Mouse (Mus musculus) E14TG2a.4 (cell line): ENCODE data around the gene Lrrc4c.

ENCODE experiments used
- H3K27me3 ChIP-seq: 2 replicates; pipeline ENCODE4 v1.6.1; 2014; ENCODE audit warnings: low read length, control low read depth; ENCODE audit not compliant: insufficient read depth
- H3K36me3 ChIP-seq: 2 replicates; pipeline ENCODE4 v1.6.1; 2014; ENCODE audit warnings: low read length, control low read depth; ENCODE audit not compliant: insufficient read depth
- H3K4me1 ChIP-seq: replicated peaks from 2 replicates; pipeline ENCODE4 v1.6.1; 2014; ENCODE audit warnings: low read depth, low read length, control low read depth
- H3K4me3 ChIP-seq: replicated peaks from 2 replicates; pipeline ENCODE4 v1.5.1; 2014; ENCODE audit warnings: mild to moderate bottlenecking, low read length
- H3K9me3 ChIP-seq: 2 replicates; pipeline ENCODE4 v1.6.1; 2014; ENCODE audit warnings: low read length, control low read depth
- CTCF ChIP-seq: conservative IDR thresholded peaks from 2 replicates; pipeline ENCODE4 v1.5.1; 2014; ENCODE audit warnings: low read length
- NANOG ChIP-seq: IDR thresholded peaks from 2 replicates; pipeline ENCODE4 v1.6.1; 2014; ENCODE audit warnings: borderline replicate concordance, low read length, mixed read lengths
- POU5F1 ChIP-seq: IDR thresholded peaks from 2 replicates; pipeline ENCODE4 v1.6.1; 2014; ENCODE audit warnings: low read length, borderline replicate concordance

Lrrc4c gene

DNA sequence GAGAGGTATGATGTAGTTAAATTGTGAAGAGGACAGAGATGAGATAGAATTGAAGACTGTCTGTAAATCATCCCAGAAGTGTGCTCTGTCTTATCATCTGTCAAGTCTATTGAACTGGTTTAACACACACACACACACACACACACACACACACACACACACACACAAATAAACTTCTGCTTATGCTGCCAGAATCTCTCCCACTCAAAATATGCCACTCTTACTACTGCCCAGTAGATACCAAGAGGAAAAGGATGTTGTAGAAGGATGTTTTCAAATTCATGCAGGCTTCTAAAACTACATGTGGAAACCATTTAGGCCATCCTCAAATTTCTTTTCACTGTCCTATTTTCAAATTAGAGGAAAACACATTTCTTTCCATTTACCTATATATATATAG lies 1257.0 kb downstream of the Lrrc4c start:
- TF ChIP-seq NANOG (no peak), CTCF (no peak), POU5F1 (no peak)

GRCm38 (mm10) chr2:97581132-97581531 lies 1263.2 kb downstream of the Lrrc4c start:
- Histone ChIP-seq H3K4me1 (no peaks in the 10 kb centered on the region), H3K4me3 (no peak overlapping the region)
- TF ChIP-seq CTCF, result no peak
- no peak for TF ChIP-seq NANOG
- no peak for TF ChIP-seq POU5F1

More for the DNA sequence above, 1257.0 kb downstream of the Lrrc4c start:
- Histone ChIP-seq H3K36me3 (no peaks in the 10 kb centered on the region), H3K27me3 (no peaks in the 10 kb centered on the region), H3K4me1 (no peaks in the 10 kb centered on the region), H3K9me3 (no peaks in the 10 kb centered on the region), H3K4me3 (no peak overlapping the region)

GRCm38 (mm10) chr2:97586322-97586721 lies 1268.4 kb downstream of the Lrrc4c start:
- Histone ChIP-seq H3K36me3 (no peaks in the 10 kb centered on the region), H3K27me3 (no peaks in the 10 kb centered on the region), H3K9me3 (no peaks in the 10 kb centered on the region), H3K4me1 (no peaks in the 10 kb centered on the region), H3K4me3 (no peak overlapping the region)
- TF ChIP-seq NANOG (no peak), CTCF (no peak), POU5F1 (no peak)

More at GRCm38 (mm10) chr2:97581132-97581531, 1263.2 kb downstream of the Lrrc4c start:
- Histone ChIP-seq H3K36me3 (no peaks in the 10 kb centered on the region), H3K9me3 (no peaks in the 10 kb centered on the region), H3K27me3 (no peaks in the 10 kb centered on the region)

- TF ChIP-seq NANOG, result no peak
- no peak for TF ChIP-seq POU5F1
- no peak for TF ChIP-seq CTCF
Observed at GRCm38 (mm10) chr2:97590563-97590962, 1272.6 kb downstream of the Lrrc4c start.

DNA sequence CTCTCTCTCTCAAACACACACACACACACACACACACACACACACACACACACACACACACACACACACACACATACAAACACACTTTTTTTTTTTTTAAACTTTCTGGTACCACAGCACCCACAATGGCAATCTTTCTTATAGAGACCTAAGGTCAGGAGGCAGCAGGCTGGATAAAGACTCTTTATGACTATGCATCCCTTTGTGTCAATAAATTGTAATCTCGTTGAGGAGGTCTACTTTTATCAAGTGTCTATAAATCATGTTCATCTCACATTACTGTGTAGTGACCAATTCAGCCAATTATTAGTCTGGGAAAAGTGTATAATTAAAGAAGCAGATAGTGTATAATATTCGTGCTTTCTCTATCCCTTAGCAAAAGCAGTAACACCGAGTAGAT lies 1286.2 kb downstream of the Lrrc4c start:
- Histone ChIP-seq H3K27me3 (no peaks in the 10 kb centered on the region), H3K4me3 (no peak overlapping the region), H3K36me3 (no peaks in the 10 kb centered on the region), H3K4me1 (no peaks in the 10 kb centered on the region), H3K9me3 (no peaks in the 10 kb centered on the region)
- TF ChIP-seq NANOG (no peak), CTCF (no peak), POU5F1 (no peak)

More at GRCm38 (mm10) chr2:97590563-97590962, 1272.6 kb downstream of the Lrrc4c start:
- no peaks in the 10 kb centered on the region for H3K36me3 ChIP-seq
- no peaks in the 10 kb centered on the region for H3K9me3 ChIP-seq
- no peaks in the 10 kb centered on the region for H3K27me3 ChIP-seq
- H3K4me3 ChIP-seq, result no peak overlapping the region
- no peaks in the 10 kb centered on the region for H3K4me1 ChIP-seq

DNA sequence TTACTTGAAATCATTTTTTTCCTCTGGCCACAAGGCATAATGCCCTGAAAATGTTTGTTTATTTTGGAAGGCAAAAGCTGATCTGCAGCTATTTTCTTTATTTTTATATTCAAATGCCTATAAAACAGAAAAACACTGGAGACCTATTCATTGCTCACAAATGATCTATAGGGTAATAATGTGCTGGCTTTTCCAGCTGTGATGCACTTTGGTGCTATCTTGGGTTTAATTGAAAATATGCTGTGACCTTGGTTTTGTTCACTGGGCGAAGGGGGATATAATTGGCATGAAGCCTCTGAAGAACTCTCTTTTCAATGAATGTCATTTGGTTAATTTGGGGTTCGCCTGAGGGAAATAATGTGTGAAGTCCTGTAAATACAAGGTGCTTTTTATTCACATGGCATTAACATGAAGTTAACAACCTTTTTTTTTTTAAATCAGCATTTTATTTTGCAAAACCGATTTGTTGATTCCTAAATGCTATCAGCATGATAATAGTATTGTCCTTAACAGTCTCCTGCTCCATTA lies 1286.8 kb downstream of the Lrrc4c start:
- Histone ChIP-seq H3K27me3 (no peaks in the 10 kb centered on the region), H3K36me3 (no peaks in the 10 kb centered on the region)

DNA sequence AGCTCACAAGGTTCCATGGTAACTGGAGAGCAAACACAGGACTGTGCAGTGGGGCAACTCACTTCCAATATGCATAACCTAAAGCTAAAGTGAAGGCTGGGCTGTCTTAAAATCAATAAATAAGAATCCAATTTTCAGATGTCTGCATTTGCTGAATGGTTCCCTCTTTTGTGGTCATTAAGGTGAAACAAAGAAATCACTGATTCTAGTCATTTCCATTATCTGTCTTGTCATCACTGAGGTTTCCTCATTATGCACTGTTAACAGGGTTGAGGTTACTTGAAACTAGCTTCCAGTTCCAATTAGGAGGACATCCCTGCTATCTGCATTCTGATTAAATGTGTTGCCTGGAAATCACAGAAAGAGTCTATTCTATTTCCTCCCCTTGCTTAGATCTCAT lies 1291.5 kb downstream of the Lrrc4c start:
- Histone ChIP-seq H3K4me3 (no peak overlapping the region), H3K9me3 (no peaks in the 10 kb centered on the region), H3K36me3 (no peaks in the 10 kb centered on the region), H3K27me3 (no peaks in the 10 kb centered on the region), H3K4me1 (no peaks in the 10 kb centered on the region)
- no peak for TF ChIP-seq POU5F1
- TF ChIP-seq NANOG, result no peak
- TF ChIP-seq CTCF, result no peak

More for the DNA sequence above, 1286.8 kb downstream of the Lrrc4c start:
- Histone ChIP-seq H3K4me1 (no peaks in the 10 kb centered on the region), H3K9me3 (no peaks in the 10 kb centered on the region), H3K4me3 (no peak overlapping the region)
- TF ChIP-seq POU5F1, result no peak
- TF ChIP-seq NANOG, result no peak
- TF ChIP-seq CTCF, result no peak

DNA sequence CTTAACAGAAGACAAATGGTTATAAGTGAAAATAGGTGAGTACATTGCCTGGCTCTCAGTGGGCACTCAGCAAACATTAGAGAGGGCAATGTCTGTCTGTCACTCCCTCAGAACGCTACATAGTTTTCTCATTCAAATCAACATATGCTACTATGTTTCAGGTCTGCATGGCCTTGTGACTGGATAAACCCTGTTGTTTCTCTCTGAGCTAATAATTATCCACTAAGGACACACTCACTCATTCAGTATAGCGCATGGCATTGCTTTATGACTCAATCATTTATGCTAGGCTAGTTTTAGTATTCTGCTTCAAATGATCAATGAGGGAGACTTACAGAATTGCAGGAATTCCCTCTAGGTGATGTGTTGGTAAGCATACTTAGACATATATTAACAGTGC lies 1292.6 kb downstream of the Lrrc4c start:
- H3K9me3 ChIP-seq, result no peaks in the 10 kb centered on the region
- no peaks in the 10 kb centered on the region for H3K36me3 ChIP-seq
- H3K4me3 ChIP-seq, result no peak overlapping the region
- no peaks in the 10 kb centered on the region for H3K27me3 ChIP-seq
- no peaks in the 10 kb centered on the region for H3K4me1 ChIP-seq
- TF ChIP-seq POU5F1 (no peak), NANOG (no peak), CTCF (no peak)

DNA sequence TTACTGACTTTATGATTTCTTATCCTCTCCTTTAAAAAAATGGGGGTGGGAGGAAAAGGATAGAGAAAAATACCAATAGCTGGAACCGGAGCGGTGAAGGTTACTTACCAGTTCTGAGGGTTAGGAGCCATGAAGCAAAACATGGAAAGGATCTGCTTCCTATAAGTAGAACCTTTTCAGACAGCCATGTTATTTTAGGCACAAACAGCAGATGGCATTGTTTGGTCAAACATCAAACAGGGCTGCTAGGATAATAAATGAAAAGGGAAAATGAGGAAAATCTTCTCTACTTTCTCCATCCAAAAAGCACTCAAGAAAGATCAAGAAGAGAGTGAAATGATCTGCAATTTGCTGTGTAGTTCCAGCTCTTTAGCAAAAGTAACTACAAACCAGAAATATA lies 1296.8 kb downstream of the Lrrc4c start:
- peaks cover 1% of the 10 kb centered on the region; the same call in 1 of the 2 replicates for H3K9me3 ChIP-seq
- no peaks in the 10 kb centered on the region for H3K36me3 ChIP-seq
- no peaks in the 10 kb centered on the region for H3K4me1 ChIP-seq
- H3K27me3 ChIP-seq, result no peaks in the 10 kb centered on the region
- no peak overlapping the region for H3K4me3 ChIP-seq
- TF ChIP-seq POU5F1, result no peak
- TF ChIP-seq CTCF, result peak; percentile 32
